Mouse (Mus musculus) liver, embryonic 11.5 days (tissue): Measurements from ENCODE around the gene Map3k7cl. TPM values are rescaled to one million over a fixed set of nuclear protein-coding genes. Genes with fewer than 3 reads are reported as not detected.

Experiments used
- ATAC-seq: fragments of 200-750 bp; cut with Nextera tagmentation; replicated peaks from 2 replicates; pipeline ENCODE4 v1.8.0; 2017; ENCODE audit warnings: moderate number of reproducible peaks, mild to moderate bottlenecking, moderate TSS enrichment, moderate library complexity; ENCODE audit not compliant: low FRiP score
- DNase-seq: peaks from one replicate; pipeline ENCODE4 v3.0.0-alpha.2; 2017; ENCODE audit warnings: low spot score
- H3K27ac ChIP-seq: fragments of 300-500 bp; sonication (generic); 2 replicates; pipeline ENCODE4 v1.5.1; 2014; ENCODE audit warnings: mild to moderate bottlenecking, low read depth, low read length, control low read depth
- H3K27me3 ChIP-seq: fragments of 300-500 bp; sonication (generic); replicated peaks from 2 replicates; pipeline ENCODE4 v1.6.1; 2014; ENCODE audit warnings: low read length, mixed read lengths; ENCODE audit not compliant: control insufficient read depth, insufficient read depth
- H3K36me3 ChIP-seq: fragments of 300-500 bp; sonication (generic); 2 replicates; pipeline ENCODE4 v1.6.1; 2014; ENCODE audit warnings: mild to moderate bottlenecking, low read length, moderate library complexity, mixed read lengths; ENCODE audit not compliant: control insufficient read depth, insufficient read depth
- H3K4me1 ChIP-seq: fragments of 300-500 bp; sonication (generic); replicated peaks from 2 replicates; pipeline ENCODE4 v1.6.1; 2014; ENCODE audit warnings: low read length, mixed read lengths; ENCODE audit not compliant: control insufficient read depth, insufficient read depth
- H3K4me2 ChIP-seq: fragments of 300-500 bp; sonication (generic); 2 replicates; pipeline ENCODE4 v1.6.1; 2014; ENCODE audit warnings: mild to moderate bottlenecking, control low read depth, moderate library complexity
- H3K4me3 ChIP-seq: fragments of 300-500 bp; sonication (generic); 2 replicates; pipeline ENCODE4 v1.5.1; 2014; ENCODE audit warnings: low read depth, low read length, control low read depth
- H3K9ac ChIP-seq: fragments of 300-500 bp; sonication (generic); 2 replicates; pipeline ENCODE4 v1.6.1; 2014; ENCODE audit warnings: low read depth, low read length, control low read depth
- H3K9me3 ChIP-seq: fragments of 300-500 bp; sonication (generic); 2 replicates; pipeline ENCODE4 v1.6.1; 2016; ENCODE audit warnings: low read length, inconsistent platforms, mixed read lengths; ENCODE audit not compliant: control insufficient read depth
- WGBS: fragments of 180-500 bp; shearing (Covaris S2); extraction: QIAGEN DNeasy Blood & Tissue Kit; methylation state at CpG from one replicate; pipeline ENCODE4 v1.1.7; 2014; 5-methylcytosine and 5-hydroxymethylcytosine counted together
- polyA plus RNA-seq: library from polyadenylated mRNA; unstranded; fragments of >200 nt; fragmentation: Nextera tagmentation; extraction: Ambion mirVana; gene quantifications from 2 replicates; pipeline ENCODE4 v1.2.1, GENCODE M21; 2014

Gene Map3k7cl
- polyA plus RNA-seq, 1 experiment from 2014 or later, result not detected

DNA sequence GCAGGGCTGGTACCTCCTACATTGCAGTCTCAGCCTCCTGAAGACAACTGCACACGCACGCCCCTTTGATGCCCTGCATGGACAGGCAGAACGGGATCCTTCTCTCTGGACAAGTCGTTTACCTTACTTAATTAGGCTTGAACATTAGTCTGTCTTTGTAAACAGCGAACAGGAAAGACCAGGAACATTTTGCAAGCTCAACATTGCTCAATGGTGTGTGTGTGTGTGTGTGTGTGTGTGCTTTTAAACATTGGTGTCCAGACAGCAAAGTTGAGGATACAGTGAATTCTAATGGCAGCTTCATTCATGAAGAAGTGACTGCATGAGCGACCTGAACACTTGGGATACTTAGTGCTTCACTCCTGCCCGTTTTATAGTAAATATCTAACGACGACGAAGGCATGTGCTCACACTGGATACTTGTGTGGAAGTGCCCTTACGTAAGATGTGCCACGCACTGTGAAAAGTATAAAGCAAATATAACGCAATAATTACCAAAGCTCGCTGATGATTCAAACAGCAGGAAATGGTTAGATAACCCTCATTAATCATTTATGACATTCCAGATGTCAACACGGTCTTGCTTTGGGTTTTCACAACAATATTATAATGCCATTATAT, 59.2 kb downstream of the Map3k7cl start:
- Histone ChIP-seq H3K27me3 (no peaks in the 10 kb centered on the region), H3K4me1 (no peaks in the 10 kb centered on the region), H3K9me3 (no peaks in the 10 kb centered on the region), H3K36me3 (no peaks in the 10 kb centered on the region), H3K4me3 (no peak overlapping the region), H3K9ac (no peak overlapping the region), H3K27ac (no peak overlapping the region), H3K4me2 (no peak overlapping the region)
- DNase-seq (no peak), ATAC-seq (no peak)
- WGBS, result 77% methylated on average over 15 of the region's 15 CpGs

DNA sequence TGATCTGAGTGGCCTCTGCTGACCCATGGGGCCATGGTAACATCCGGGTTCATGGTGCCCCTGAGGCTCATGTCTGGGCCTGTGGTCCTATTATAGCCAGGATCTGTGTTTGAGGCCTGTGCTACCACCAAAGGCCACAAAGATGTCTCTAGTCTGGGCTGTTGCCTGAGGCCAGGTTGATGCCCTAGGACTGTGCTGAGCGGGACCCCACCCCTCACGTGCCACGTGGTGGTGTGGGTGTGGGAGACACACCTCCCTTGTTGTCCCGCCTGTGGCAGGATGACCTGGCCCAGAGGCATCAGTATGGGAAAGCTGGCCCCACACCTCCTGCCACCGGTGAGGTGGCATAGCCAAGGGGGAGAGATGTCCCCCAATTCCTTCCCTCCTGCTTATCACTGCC, 64.2 kb downstream of the Map3k7cl start:
- Histone ChIP-seq H3K9me3 (no peaks in the 10 kb centered on the region), H3K9ac (no peak overlapping the region), H3K27ac (no peak overlapping the region), H3K4me3 (no peak overlapping the region), H3K4me2 (no peak overlapping the region), H3K36me3 (no peaks in the 10 kb centered on the region), H3K27me3 (no peaks in the 10 kb centered on the region), H3K4me1 (no peaks in the 10 kb centered on the region)
- DNase-seq, result no peak
- peak; percentile 23; the same call in 1 of the 2 replicates for ATAC-seq
- 87% methylated on average over 6 of the region's 6 CpGs for WGBS

DNA sequence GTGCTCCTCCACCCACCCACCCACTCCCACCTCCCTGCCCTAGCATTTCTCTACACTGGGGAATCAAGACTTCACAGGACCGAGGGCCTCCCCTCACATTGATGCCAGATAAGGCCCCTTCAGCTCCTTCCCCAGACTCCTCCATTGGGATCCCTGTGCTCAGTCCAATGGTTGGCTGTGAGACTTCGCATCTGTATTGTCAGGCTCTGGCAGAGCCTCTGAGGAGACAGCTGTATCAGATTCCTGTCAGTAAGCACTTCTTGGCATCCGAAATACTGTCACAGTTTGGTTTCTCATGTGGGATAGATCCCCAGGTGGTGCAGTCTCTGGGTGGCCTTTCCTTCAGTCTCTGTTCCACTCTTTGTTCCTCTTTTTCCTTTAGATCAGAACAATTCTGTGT, 68.1 kb downstream of the Map3k7cl start:
- no peaks in the 10 kb centered on the region for H3K36me3 ChIP-seq
- H3K27ac ChIP-seq, result no peak overlapping the region
- no peaks in the 10 kb centered on the region for H3K4me1 ChIP-seq
- DNase-seq, result no peak
- H3K4me2 ChIP-seq, result no peak overlapping the region
- no peak overlapping the region for H3K4me3 ChIP-seq
- 79% methylated on average over 3 of the region's 3 CpGs for WGBS
- no peak overlapping the region for H3K9ac ChIP-seq
- ATAC-seq, result no peak
- H3K9me3 ChIP-seq, result peaks cover 7% of the 10 kb centered on the region; the same call in 1 of the 2 replicates
- H3K27me3 ChIP-seq, result no peaks in the 10 kb centered on the region

DNA sequence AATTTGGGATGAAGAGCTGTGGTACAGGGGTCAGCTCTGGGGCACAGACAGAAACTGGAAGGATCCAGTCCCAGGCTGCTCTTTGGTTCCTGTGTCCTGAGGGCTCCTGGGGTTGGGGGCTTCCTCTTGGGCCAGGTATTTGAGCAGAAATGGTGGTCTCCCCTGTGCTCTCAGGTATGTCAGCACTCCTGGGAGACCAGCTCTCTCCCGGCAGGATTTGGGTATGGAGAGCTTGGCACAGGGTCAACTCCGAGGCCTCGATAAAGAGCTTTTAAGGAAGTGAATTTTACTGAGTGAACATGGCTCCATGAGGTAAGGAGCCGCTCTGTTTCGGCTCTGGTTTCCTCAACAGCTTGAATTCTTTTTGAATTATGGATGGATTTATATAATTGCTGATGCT, 70.8 kb downstream of the Map3k7cl start:
- Histone ChIP-seq H3K27me3 (no peaks in the 10 kb centered on the region), H3K9ac (no peak overlapping the region), H3K9me3 (peaks cover 9% of the 10 kb centered on the region), H3K4me2 (no peak overlapping the region), H3K36me3 (no peaks in the 10 kb centered on the region), H3K4me3 (no peak overlapping the region), H3K4me1 (no peaks in the 10 kb centered on the region), H3K27ac (no peak overlapping the region)
- WGBS, result 87% methylated on average over 5 of the region's 5 CpGs
- ATAC-seq (no peak), DNase-seq (no peak)

DNA sequence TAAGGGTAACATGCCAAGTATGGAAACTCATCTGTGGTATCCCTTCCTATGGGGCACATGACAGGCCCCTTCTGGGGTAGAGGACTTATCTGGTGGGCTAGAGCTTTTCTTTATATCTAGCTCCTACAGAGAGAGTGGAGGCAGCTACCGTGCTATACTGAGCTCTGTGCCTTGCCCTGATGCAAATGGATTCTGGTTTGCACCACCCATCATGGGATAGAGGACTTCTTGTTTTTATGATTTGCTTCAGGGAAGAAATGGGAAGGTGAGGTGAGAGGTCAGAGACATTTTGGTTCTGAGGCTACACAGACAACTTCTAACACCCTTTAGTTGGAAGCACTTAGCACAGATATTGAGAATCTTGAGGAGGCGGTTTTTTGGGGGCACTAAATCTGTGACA, 71.8 kb downstream of the Map3k7cl start:
- Histone ChIP-seq H3K4me3 (no peak overlapping the region), H3K9ac (no peak overlapping the region), H3K4me1 (no peaks in the 10 kb centered on the region), H3K4me2 (no peak overlapping the region), H3K27me3 (no peaks in the 10 kb centered on the region), H3K36me3 (no peaks in the 10 kb centered on the region), H3K27ac (no peak overlapping the region), H3K9me3 (peaks cover 9% of the 10 kb centered on the region)
- DNase-seq (no peak), ATAC-seq (no peak)
- 72% methylated on average over 2 of the region's 2 CpGs for WGBS

DNA sequence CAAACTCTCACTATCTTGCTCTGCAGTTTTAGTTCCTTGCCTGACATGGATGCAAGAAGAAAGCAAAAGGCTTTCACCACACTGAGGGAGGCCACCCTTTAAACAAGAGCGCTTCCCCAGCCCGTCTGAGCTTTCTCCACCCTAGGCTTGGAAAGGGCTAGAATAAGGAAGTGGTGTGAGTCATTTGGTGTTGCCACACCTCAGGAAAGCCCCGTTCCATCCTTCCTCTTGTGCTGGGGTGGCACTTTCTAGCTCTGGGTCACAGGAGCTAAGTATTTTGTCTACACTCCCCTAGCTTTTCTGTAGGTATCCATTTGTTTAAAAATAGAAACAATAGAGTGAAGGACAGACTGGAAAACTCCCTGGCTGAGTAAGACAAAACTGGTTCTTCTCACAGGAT, 72.2 kb downstream of the Map3k7cl start:
- DNase-seq (no peak), ATAC-seq (no peak)
- Histone ChIP-seq H3K36me3 (no peaks in the 10 kb centered on the region), H3K4me2 (no peak overlapping the region), H3K4me1 (no peaks in the 10 kb centered on the region), H3K9ac (no peak overlapping the region), H3K27me3 (no peaks in the 10 kb centered on the region), H3K9me3 (peaks cover 9% of the 10 kb centered on the region), H3K27ac (no peak overlapping the region), H3K4me3 (no peak overlapping the region)
- 41% methylated on average over 3 of the region's 3 CpGs for WGBS

DNA sequence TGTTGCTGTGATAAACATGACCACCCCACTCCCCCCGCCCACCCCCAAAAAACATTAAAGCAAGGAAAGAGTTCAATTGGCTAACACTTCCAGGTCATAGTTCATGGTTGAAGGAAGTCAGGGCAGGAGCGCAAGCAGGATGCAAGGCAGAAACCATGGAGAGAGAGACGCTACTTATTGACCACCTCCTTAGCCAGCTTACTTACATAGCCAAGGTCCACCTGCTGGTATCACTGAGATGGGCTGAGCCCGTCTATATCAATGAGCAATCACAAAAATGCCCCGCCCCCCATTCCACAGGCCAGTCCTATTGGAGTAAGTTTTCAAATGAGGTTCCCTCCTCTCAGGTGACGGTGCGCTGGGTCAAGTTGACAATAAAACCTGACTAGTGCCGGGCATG, 72.7 kb downstream of the Map3k7cl start:
- 87% methylated on average over 8 of the region's 8 CpGs for WGBS
- no peak for DNase-seq
- no peak for ATAC-seq
- no peaks in the 10 kb centered on the region for H3K4me1 ChIP-seq
- H3K27me3 ChIP-seq, result no peaks in the 10 kb centered on the region
- H3K9me3 ChIP-seq, result peaks cover 9% of the 10 kb centered on the region
- H3K4me2 ChIP-seq, result no peak overlapping the region
- H3K4me3 ChIP-seq, result no peak overlapping the region
- no peaks in the 10 kb centered on the region for H3K36me3 ChIP-seq
- H3K27ac ChIP-seq, result no peak overlapping the region
- no peak overlapping the region for H3K9ac ChIP-seq

DNA sequence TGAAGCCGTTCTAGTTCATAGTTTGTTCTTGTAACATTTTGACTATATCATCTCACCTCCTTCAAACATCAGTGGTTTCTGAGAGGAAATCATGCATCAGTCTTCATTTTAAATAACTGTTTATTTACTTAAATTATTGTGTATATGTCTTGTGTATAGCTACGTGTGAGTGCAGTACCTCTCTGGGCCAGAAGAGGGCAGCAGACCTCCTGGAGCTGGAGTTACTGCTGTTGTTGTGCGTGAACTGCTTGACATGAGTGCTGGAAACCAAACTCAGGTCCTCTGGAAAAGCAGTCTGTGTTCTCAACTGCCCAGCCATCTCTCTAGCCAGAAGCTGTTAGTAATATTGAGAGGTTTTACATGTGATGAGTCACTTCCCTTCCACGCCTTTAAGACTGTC, 73.6 kb downstream of the Map3k7cl start:
- Histone ChIP-seq H3K4me2 (no peak overlapping the region), H3K27ac (no peak overlapping the region), H3K4me3 (no peak overlapping the region), H3K4me1 (no peaks in the 10 kb centered on the region), H3K36me3 (no peaks in the 10 kb centered on the region), H3K9me3 (peaks cover 9% of the 10 kb centered on the region), H3K9ac (no peak overlapping the region), H3K27me3 (no peaks in the 10 kb centered on the region)
- 91% methylated on average over 4 of the region's 4 CpGs for WGBS
- DNase-seq, result no peak
- ATAC-seq, result no peak

DNA sequence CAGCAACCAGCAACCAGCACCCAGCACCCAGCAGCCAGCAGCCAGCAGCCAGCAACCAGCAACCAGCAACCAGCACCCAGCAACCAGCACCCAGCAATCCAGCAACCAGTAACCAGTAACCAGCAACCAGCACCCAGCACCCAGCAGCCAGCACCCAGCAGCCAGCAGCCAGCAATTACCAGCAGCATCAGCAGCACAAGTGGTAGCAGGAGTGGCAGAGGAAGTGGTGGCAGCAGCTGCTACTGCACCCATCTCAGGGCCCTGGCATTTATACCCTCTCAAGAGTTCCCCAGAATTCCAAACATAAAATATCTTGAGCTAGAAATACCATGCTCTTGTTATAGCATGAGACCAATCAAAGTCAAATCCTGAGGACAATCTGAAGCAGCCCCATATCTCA, 81.6 kb downstream of the Map3k7cl start:
- H3K27me3 ChIP-seq, result no peaks in the 10 kb centered on the region
- no peaks in the 10 kb centered on the region for H3K9me3 ChIP-seq
- H3K27ac ChIP-seq, result no peak overlapping the region
- DNase-seq (no peak), ATAC-seq (no peak)
- H3K36me3 ChIP-seq, result no peaks in the 10 kb centered on the region
- H3K4me1 ChIP-seq, result no peaks in the 10 kb centered on the region
- no peak overlapping the region for H3K4me2 ChIP-seq
- H3K9ac ChIP-seq, result no peak overlapping the region
- no peak overlapping the region for H3K4me3 ChIP-seq
